Mouse (Mus musculus) erythroblast, adult 5-6 weeks (primary cell): Measurements from ENCODE around the gene Tgm5. TPM values are rescaled to one million over a fixed set of nuclear protein-coding genes. Genes with fewer than 3 reads are reported as not detected.
"Not testable (repeated sequence)": the region's sequence is repeated elsewhere in the genome, so short reads cannot be mapped to it uniquely, and the experiment has no call there.

Source experiments
- ATAC-seq: replicated peaks from 2 replicates; pipeline ENCODE4 v1.8.0; 2016; ENCODE audit warnings: moderate number of reproducible peaks, mild to moderate bottlenecking, moderate TSS enrichment, inconsistent platforms; ENCODE audit not compliant: poor library complexity, low FRiP score, severe bottlenecking
- total RNA-seq, 2 experiments: library from RNA; stranded (forward) in 1 of 2; stranded (reverse) in 1 of 2; fragments of 150-400 nt in 1 of 2; fragments of 200-764, 138-1000 nt in 1 of 2; gene quantifications; 2 replicates each; pipeline versions ENCODE4 v1.2.3 to v1.2.4; 2015 to 2017; ENCODE audit warnings: low replicate concordance in 2 of 2

The Tgm5 gene
- total RNA-seq, 2 experiments from 2014 or later = not detected

- no peak for ATAC-seq
These were observed 33.5 kb downstream of the Tgm5 start for GRCm38 (mm10) chr2:121052176-121052575.

- no peak for ATAC-seq
These were observed 40.0 kb downstream of the Tgm5 start for GRCm38 (mm10) chr2:121045653-121046052.

- peak; percentile 53 for ATAC-seq
These were observed 44.5 kb downstream of the Tgm5 start for GRCm38 (mm10) chr2:121041098-121041497.

GRCm38 (mm10) chr2:121039382-121039781 lies 46.3 kb downstream of the Tgm5 start:
- ATAC-seq = no peak

GRCm38 (mm10) chr2:121038851-121039250 lies 46.8 kb downstream of the Tgm5 start:
- not testable (repeated sequence) for ATAC-seq

- ATAC-seq = peak; percentile 91
These were observed 48.8 kb downstream of the Tgm5 start, which contains the start of gene Epb42 for GRCm38 (mm10) chr2:121036733-121037341. TSS of gene Epb42 (minus strand) at chr2:121037072.

GRCm38 (mm10) chr2:121022918-121023317 lies 62.7 kb downstream of the Tgm5 start:
- ATAC-seq = no peak; the same call in 1 of the 2 replicates

GRCm38 (mm10) chr2:121017151-121017550 lies 68.5 kb downstream of the Tgm5 start:
- ATAC-seq = no peak

- ATAC-seq = no peak
These were observed 69.4 kb downstream of the Tgm5 start for GRCm38 (mm10) chr2:121016226-121016625.

- ATAC-seq = no peak
These were observed 70.1 kb downstream of the Tgm5 start for GRCm38 (mm10) chr2:121015507-121015906.

- ATAC-seq = no peak
These were observed 73.0 kb downstream of the Tgm5 start for GRCm38 (mm10) chr2:121012676-121013075.

GRCm38 (mm10) chr2:121009071-121009677 lies 76.5 kb downstream of the Tgm5 start:
- peak; percentile 71 for ATAC-seq

- ATAC-seq = peak; percentile 39
These were observed 77.0 kb downstream of the Tgm5 start for GRCm38 (mm10) chr2:121008664-121009007.

GRCm38 (mm10) chr2:121007925-121008663 lies 77.5 kb downstream of the Tgm5 start, which contains the start of gene Ccndbp1:
TSS of gene Ccndbp1 (plus strand) at chr2:121008403.
- ATAC-seq = peak; percentile 89

GRCm38 (mm10) chr2:121006986-121007385 lies 78.7 kb downstream of the Tgm5 start:
- ATAC-seq = no peak

GRCm38 (mm10) chr2:121004018-121004811 lies 81.4 kb downstream of the Tgm5 start:
- no peak for ATAC-seq

- no peak for ATAC-seq
These were observed 82.1 kb downstream of the Tgm5 start for GRCm38 (mm10) chr2:121003586-121003985.

- ATAC-seq = no peak
These were observed 86.8 kb downstream of the Tgm5 start for GRCm38 (mm10) chr2:120998863-120999262.

- not testable (repeated sequence) for ATAC-seq
These were observed 89.0 kb downstream of the Tgm5 start for GRCm38 (mm10) chr2:120996607-120997006.
